Mouse (Mus musculus) thymus, adult 2 months (tissue): ENCODE data around the gene Rd3l. TPM values are rescaled to one million over a fixed set of nuclear protein-coding genes. Genes with fewer than 3 reads are reported as not detected.
"Not testable (repeated sequence)": the region's sequence is repeated elsewhere in the genome, so short reads cannot be mapped to it uniquely, and the experiment has no call there.

Source experiments
- DNase-seq: peaks from one replicate; pipeline ENCODE4 v3.0.0; 2021
- H3K27ac ChIP-seq: fragments of 200-500 bp; 2 replicates; pipeline ENCODE4 v1.5.1; 2012; ENCODE audit warnings: low read length, control low read depth; ENCODE audit not compliant: control insufficient read depth, insufficient read depth
- H3K27me3 ChIP-seq: fragments of 200-500 bp; 2 replicates; pipeline ENCODE4 v1.6.1; 2012; ENCODE audit warnings: mild to moderate bottlenecking, low read length, moderate library complexity, mixed read lengths; ENCODE audit not compliant: control insufficient read depth, insufficient read depth
- H3K36me3 ChIP-seq: fragments of 200-500 bp; 2 replicates; pipeline ENCODE4 v1.6.1; 2012; ENCODE audit warnings: mild to moderate bottlenecking, low read length, moderate library complexity; ENCODE audit not compliant: control insufficient read depth, insufficient read depth
- H3K4me1 ChIP-seq: fragments of 200-500 bp; replicated peaks from 2 replicates; pipeline ENCODE4 v1.6.1; 2012; ENCODE audit warnings: low read length; ENCODE audit not compliant: control insufficient read depth, insufficient read depth
- H3K4me3 ChIP-seq: fragments of 200-500 bp; 2 replicates; pipeline ENCODE4 v1.5.1; 2012; ENCODE audit warnings: mild to moderate bottlenecking, low read length, control low read depth, moderate library complexity; ENCODE audit not compliant: control insufficient read depth, insufficient read depth
- CTCF ChIP-seq: fragments of 200-500 bp; IDR thresholded peaks from 2 replicates; pipeline ENCODE4 v1.5.1; 2012; ENCODE audit warnings: mild to moderate bottlenecking, control low read depth, low read length, moderate library complexity, borderline replicate concordance; ENCODE audit not compliant: control insufficient read depth, poor library complexity, insufficient read depth; ENCODE audit errors: extremely low read depth
- POLR2A ChIP-seq: fragments of 200-500 bp; IDR thresholded peaks from 2 replicates; pipeline ENCODE4 v1.6.1; 2012; ENCODE audit warnings: mild to moderate bottlenecking, low read length, control low read depth, moderate library complexity; ENCODE audit not compliant: control insufficient read depth, poor library complexity, insufficient read depth; ENCODE audit errors: extremely low read depth
- WGBS: fragments of 180-500 bp; shearing (Covaris S2); methylation state at CpG from one replicate; pipeline ENCODE4 v1.1.7; 2018; 5-methylcytosine and 5-hydroxymethylcytosine counted together
- polyA plus RNA-seq: library from polyadenylated mRNA; depleted of rRNA; stranded (reverse); fragments of >200 nt; gene quantifications from 2 replicates; pipeline ENCODE4 v1.2.3, GENCODE M21; 2012

Rd3l gene
- polyA plus RNA-seq, 1 experiment: not detected

GRCm38 (mm10) chr12:111946716-111947115, 34.4 kb downstream of the Rd3l start:
- TF ChIP-seq CTCF (no peak), POLR2A (no peak)
- Histone ChIP-seq H3K27me3 (no peaks in the 10 kb centered on the region), H3K4me3 (no peak overlapping the region), H3K4me1 (peaks cover 19% of the 10 kb centered on the region), H3K27ac (no peak overlapping the region), H3K36me3 (no peaks in the 10 kb centered on the region)
- peak; percentile 55 for DNase-seq
- 21% methylated on average over 2 of the region's 2 CpGs for WGBS

GRCm38 (mm10) chr12:111945765-111946655, 35.1 kb downstream of the Rd3l start:
- not testable (repeated sequence) for H3K27ac ChIP-seq, H3K4me3 ChIP-seq, DNase-seq, H3K36me3 ChIP-seq, H3K27me3 ChIP-seq
- peaks cover 19% of the 10 kb centered on the region for H3K4me1 ChIP-seq
- 16% methylated on average over 13 of the region's 15 CpGs for WGBS

- no peaks in the 10 kb centered on the region for H3K36me3 ChIP-seq
- TF ChIP-seq POLR2A (no peak), CTCF (no peak)
- peaks cover 19% of the 10 kb centered on the region for H3K4me1 ChIP-seq
- no peak overlapping the region for H3K27ac ChIP-seq
- no peak overlapping the region for H3K4me3 ChIP-seq
- no peaks in the 10 kb centered on the region for H3K27me3 ChIP-seq
- 29% methylated on average over 8 of the region's 8 CpGs for WGBS
- no peak for DNase-seq
Measured at GRCm38 (mm10) chr12:111945115-111945514, 36.0 kb downstream of the Rd3l start.

- DNase-seq, H3K36me3 ChIP-seq, H3K27me3 ChIP-seq, H3K4me3 ChIP-seq: not testable (repeated sequence)
- Histone ChIP-seq H3K4me1 (peaks cover 19% of the 10 kb centered on the region), H3K27ac (peak overlapping the region; percentile 35; the same call in 1 of the 2 replicates)
- WGBS: 10% methylated on average over 17 of the region's 20 CpGs
Measured at GRCm38 (mm10) chr12:111944065-111944987, 36.8 kb downstream of the Rd3l start.

- H3K36me3 ChIP-seq: no peaks in the 10 kb centered on the region
- WGBS: 56% methylated on average over 10 of the region's 10 CpGs
- DNase-seq: no peak
- TF ChIP-seq POLR2A: no peak
- TF ChIP-seq CTCF: no peak
- peaks cover 19% of the 10 kb centered on the region for H3K4me1 ChIP-seq
- no peak overlapping the region for H3K4me3 ChIP-seq
- H3K27ac ChIP-seq: no peak overlapping the region
- no peaks in the 10 kb centered on the region for H3K27me3 ChIP-seq
Measured at GRCm38 (mm10) chr12:111943421-111944064, 37.6 kb downstream of the Rd3l start.

- no peaks in the 10 kb centered on the region for H3K36me3 ChIP-seq
- no peak for TF ChIP-seq POLR2A
- TF ChIP-seq CTCF: no peak
- H3K27me3 ChIP-seq: no peaks in the 10 kb centered on the region
- no peak overlapping the region for H3K27ac ChIP-seq
- H3K4me1 ChIP-seq: no peaks in the 10 kb centered on the region; the same call in 1 of the 2 replicates
- DNase-seq: no peak
- 88% methylated on average over 1 of the region's 1 CpGs for WGBS
- H3K4me3 ChIP-seq: no peak overlapping the region
Measured at GRCm38 (mm10) chr12:111938623-111939177, 42.4 kb downstream of the Rd3l start.
